Mouse (Mus musculus): Measurements from ENCODE around the gene Rap1a. TPM values are rescaled to one million over a fixed set of nuclear protein-coding genes. Genes with fewer than 3 reads are reported as not detected.

The Rap1a gene
- polyA plus RNA-seq, 1 experiment = 25.2 TPM

GRCm38 (mm10) chr3:105699241-105699933 is 101.7 kb downstream of the Rap1a start:
- Histone ChIP-seq H3K36me3 (ENCODE audit: control insufficient read depth, insufficient read depth) (no peaks in the 10 kb centered on the region), H3K79me2 (ENCODE audit: control insufficient read depth, insufficient read depth) (no peaks in the 10 kb centered on the region), H3K27me3 (ENCODE audit: control insufficient read depth, insufficient read depth, insufficient read length) (peaks cover 8% of the 10 kb centered on the region), H3ac (ENCODE audit: control insufficient read depth, insufficient read length) (no peak overlapping the region), H3K4me2 (ENCODE audit: low read depth) (no peak overlapping the region), H3K4me3 (no peak overlapping the region)
- TF ChIP-seq E2F4 (IDR thresholded peaks at IDR 0.05; ENCODE audit: insufficient read depth) (no peak), MYOG (IDR thresholded peaks at IDR 0.05; ENCODE audit: control insufficient read depth in 1 of 3, insufficient read depth in 1 of 3, insufficient read length in 2 of 3, low read depth in 2 of 3) (no peak), TCF3 (IDR thresholded peaks at IDR 0.05; ENCODE audit: insufficient read length, low read depth) (no peak), TCF12 (IDR thresholded peaks at IDR 0.05; ENCODE audit: insufficient read depth, poor library complexity, severe bottlenecking) (no peak), POLR2AphosphoS2 (IDR thresholded peaks at IDR 0.05; ENCODE audit: insufficient read length, low read depth) (no peak), MAX (IDR thresholded peaks at IDR 0.05; ENCODE audit: low read depth) (no peak), REST (IDR thresholded peaks at IDR 0.05; ENCODE audit: insufficient read depth, insufficient read length) (no peak), USF1 (IDR thresholded peaks at IDR 0.05; ENCODE audit: low read depth) (no peak), MYOD1 (IDR thresholded peaks at IDR 0.05; ENCODE audit: control insufficient read depth in 1 of 3, insufficient read length in 2 of 3, low read depth in 2 of 3) (no peak), POLR2A (IDR thresholded peaks at IDR 0.05; ENCODE audit: insufficient read length, low read depth) (no peak), SRF (IDR thresholded peaks at IDR 0.05; ENCODE audit: control insufficient read depth, insufficient read length, low read depth) (no peak), CEBPB (IDR thresholded peaks at IDR 0.05; ENCODE audit: insufficient read depth, poor library complexity, severe bottlenecking) (no peak)

GRCm38 (mm10) chr3:105698311-105698710 is 102.8 kb downstream of the Rap1a start:
- Histone ChIP-seq H3ac (ENCODE audit: control insufficient read depth, insufficient read length) (no peak overlapping the region), H3K4me3 (no peak overlapping the region), H3K79me2 (ENCODE audit: control insufficient read depth, insufficient read depth) (no peaks in the 10 kb centered on the region), H3K27me3 (ENCODE audit: control insufficient read depth, insufficient read depth, insufficient read length) (peaks cover 18% of the 10 kb centered on the region), H3K4me2 (ENCODE audit: low read depth) (no peak overlapping the region), H3K36me3 (ENCODE audit: control insufficient read depth, insufficient read depth) (no peaks in the 10 kb centered on the region)
- TF ChIP-seq POLR2AphosphoS2 (IDR thresholded peaks at IDR 0.05; ENCODE audit: insufficient read length, low read depth) = no peak
- no peak for TF ChIP-seq SRF (IDR thresholded peaks at IDR 0.05; ENCODE audit: control insufficient read depth, insufficient read length, low read depth)
- TF ChIP-seq E2F4 (IDR thresholded peaks at IDR 0.05; ENCODE audit: insufficient read depth) = no peak
- TF ChIP-seq MAX (IDR thresholded peaks at IDR 0.05; ENCODE audit: low read depth) = no peak
- no peak for TF ChIP-seq REST (IDR thresholded peaks at IDR 0.05; ENCODE audit: insufficient read depth, insufficient read length)
- no peak for TF ChIP-seq POLR2A (IDR thresholded peaks at IDR 0.05; ENCODE audit: insufficient read length, low read depth)
- no peak for TF ChIP-seq TCF3 (IDR thresholded peaks at IDR 0.05; ENCODE audit: insufficient read length, low read depth)
- no peak for TF ChIP-seq USF1 (IDR thresholded peaks at IDR 0.05; ENCODE audit: low read depth)
- no peak for TF ChIP-seq CEBPB (IDR thresholded peaks at IDR 0.05; ENCODE audit: insufficient read depth, poor library complexity, severe bottlenecking)
- TF ChIP-seq MYOG (IDR thresholded peaks at IDR 0.05; ENCODE audit: control insufficient read depth in 1 of 3, insufficient read depth in 1 of 3, insufficient read length in 2 of 3, low read depth in 2 of 3) = no peak
- no peak for TF ChIP-seq TCF12 (IDR thresholded peaks at IDR 0.05; ENCODE audit: insufficient read depth, poor library complexity, severe bottlenecking)
- TF ChIP-seq MYOD1 (IDR thresholded peaks at IDR 0.05; ENCODE audit: control insufficient read depth in 1 of 3, insufficient read length in 2 of 3, low read depth in 2 of 3) = no peak

DNA sequence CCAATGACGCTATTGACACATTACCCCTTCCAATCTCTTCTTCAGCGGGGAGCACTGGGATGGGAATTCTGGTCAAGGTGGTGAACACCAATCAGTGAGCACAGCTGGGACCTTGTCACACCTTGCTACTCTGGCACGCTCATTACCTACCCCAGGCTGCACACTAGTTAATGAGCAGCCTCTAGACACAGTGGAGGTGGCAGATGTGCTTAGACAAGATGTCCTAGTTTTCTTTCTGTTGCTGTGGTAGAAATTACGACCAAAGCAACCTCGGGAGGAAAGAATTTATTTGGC is 104.0 kb downstream of the Rap1a start:
- Histone ChIP-seq H3K79me2 (ENCODE audit: control insufficient read depth, insufficient read depth) (no peaks in the 10 kb centered on the region), H3ac (ENCODE audit: control insufficient read depth, insufficient read length) (no peak overlapping the region), H3K27me3 (ENCODE audit: control insufficient read depth, insufficient read depth, insufficient read length) (peaks cover 21% of the 10 kb centered on the region), H3K4me3 (no peak overlapping the region), H3K36me3 (ENCODE audit: control insufficient read depth, insufficient read depth) (no peaks in the 10 kb centered on the region), H3K4me2 (ENCODE audit: low read depth) (no peak overlapping the region)
- TF ChIP-seq MYOG (IDR thresholded peaks at IDR 0.05; ENCODE audit: control insufficient read depth in 1 of 3, insufficient read depth in 1 of 3, insufficient read length in 2 of 3, low read depth in 2 of 3) (no peak), POLR2AphosphoS2 (IDR thresholded peaks at IDR 0.05; ENCODE audit: insufficient read length, low read depth) (no peak), E2F4 (IDR thresholded peaks at IDR 0.05; ENCODE audit: insufficient read depth) (no peak), MAX (IDR thresholded peaks at IDR 0.05; ENCODE audit: low read depth) (no peak), TCF3 (IDR thresholded peaks at IDR 0.05; ENCODE audit: insufficient read length, low read depth) (no peak), POLR2A (IDR thresholded peaks at IDR 0.05; ENCODE audit: insufficient read length, low read depth) (no peak), MYOD1 (IDR thresholded peaks at IDR 0.05; ENCODE audit: control insufficient read depth in 1 of 3, insufficient read length in 2 of 3, low read depth in 2 of 3) (no peak), SRF (IDR thresholded peaks at IDR 0.05; ENCODE audit: control insufficient read depth, insufficient read length, low read depth) (no peak), TCF12 (IDR thresholded peaks at IDR 0.05; ENCODE audit: insufficient read depth, poor library complexity, severe bottlenecking) (no peak), USF1 (IDR thresholded peaks at IDR 0.05; ENCODE audit: low read depth) (no peak), REST (IDR thresholded peaks at IDR 0.05; ENCODE audit: insufficient read depth, insufficient read length) (no peak), CEBPB (IDR thresholded peaks at IDR 0.05; ENCODE audit: insufficient read depth, poor library complexity, severe bottlenecking) (no peak)

GRCm38 (mm10) chr3:105696387-105697147 is 104.6 kb downstream of the Rap1a start:
- no peak overlapping the region for H3ac ChIP-seq (ENCODE audit: control insufficient read depth, insufficient read length)
- peaks cover 21% of the 10 kb centered on the region for H3K27me3 ChIP-seq (ENCODE audit: control insufficient read depth, insufficient read depth, insufficient read length)
- no peaks in the 10 kb centered on the region for H3K79me2 ChIP-seq (ENCODE audit: control insufficient read depth, insufficient read depth)
- no peak for TF ChIP-seq MAX (IDR thresholded peaks at IDR 0.05; ENCODE audit: low read depth)
- no peak for TF ChIP-seq MYOG (IDR thresholded peaks at IDR 0.05; ENCODE audit: control insufficient read depth in 1 of 3, insufficient read depth in 1 of 3, insufficient read length in 2 of 3, low read depth in 2 of 3)
- TF ChIP-seq MYOD1 (IDR thresholded peaks at IDR 0.05; ENCODE audit: control insufficient read depth in 1 of 3, insufficient read length in 2 of 3, low read depth in 2 of 3) = no peak
- no peak for TF ChIP-seq USF1 (IDR thresholded peaks at IDR 0.05; ENCODE audit: low read depth)
- TF ChIP-seq E2F4 (IDR thresholded peaks at IDR 0.05; ENCODE audit: insufficient read depth) = no peak
- TF ChIP-seq CEBPB (IDR thresholded peaks at IDR 0.05; ENCODE audit: insufficient read depth, poor library complexity, severe bottlenecking) = no peak
- no peak for TF ChIP-seq SRF (IDR thresholded peaks at IDR 0.05; ENCODE audit: control insufficient read depth, insufficient read length, low read depth)
- no peak for TF ChIP-seq REST (IDR thresholded peaks at IDR 0.05; ENCODE audit: insufficient read depth, insufficient read length)
- TF ChIP-seq TCF12 (IDR thresholded peaks at IDR 0.05; ENCODE audit: insufficient read depth, poor library complexity, severe bottlenecking) = no peak
- no peak for TF ChIP-seq POLR2A (IDR thresholded peaks at IDR 0.05; ENCODE audit: insufficient read length, low read depth)
- no peak for TF ChIP-seq TCF3 (IDR thresholded peaks at IDR 0.05; ENCODE audit: insufficient read length, low read depth)
- no peak for TF ChIP-seq POLR2AphosphoS2 (IDR thresholded peaks at IDR 0.05; ENCODE audit: insufficient read length, low read depth)
- H3K4me2 ChIP-seq (ENCODE audit: low read depth) = peak overlapping the region; percentile 27
- no peaks in the 10 kb centered on the region for H3K36me3 ChIP-seq (ENCODE audit: control insufficient read depth, insufficient read depth)
- H3K4me3 ChIP-seq = no peak overlapping the region
